Mouse (Mus musculus) limb, embryonic 15.5 days (tissue): ENCODE measurements at regions not wholly inside any gene's neighbourhood (a gene's known extent, or its start where the extent isn't known, plus 50 kb on each side); places are given as distances from the start of the nearest gene placed in this dataset.

Source experiments
- ATAC-seq: fragments of 200-750 bp; cut with Nextera tagmentation; 2 replicates; pipeline ENCODE4 v1.8.0; 2017; ENCODE audit warnings: low read depth, moderate TSS enrichment; ENCODE audit not compliant: insufficient number of reproducible peaks, low FRiP score, low TSS enrichment
- H3K27ac ChIP-seq: fragments of 300-500 bp; sonication (generic); 2 replicates; pipeline ENCODE4 v1.5.1; 2015; ENCODE audit warnings: moderate library complexity, mild to moderate bottlenecking, inconsistent platforms
- H3K27me3 ChIP-seq: fragments of 300-500 bp; sonication (generic); 2 replicates; pipeline ENCODE4 v1.6.1; 2015; ENCODE audit warnings: inconsistent platforms
- H3K36me3 ChIP-seq: fragments of 300-500 bp; sonication (generic); 2 replicates; pipeline ENCODE4 v1.6.1; 2015; ENCODE audit warnings: inconsistent platforms
- H3K4me1 ChIP-seq: fragments of 300-500 bp; sonication (generic); 2 replicates; pipeline ENCODE4 v1.6.1; 2015; ENCODE audit warnings: inconsistent platforms
- H3K4me2 ChIP-seq: fragments of 300-500 bp; sonication (generic); 2 replicates; pipeline ENCODE4 v1.6.1; 2015; ENCODE audit warnings: mild to moderate bottlenecking, inconsistent platforms
- H3K4me3 ChIP-seq: fragments of 300-500 bp; sonication (generic); 2 replicates; pipeline ENCODE4 v1.5.1; 2015; ENCODE audit warnings: mild to moderate bottlenecking, inconsistent platforms
- H3K9ac ChIP-seq: fragments of 300-500 bp; sonication (generic); 2 replicates; pipeline ENCODE4 v1.6.1; 2015; ENCODE audit warnings: inconsistent platforms
- H3K9me3 ChIP-seq: fragments of 300-500 bp; sonication (generic); 2 replicates; pipeline ENCODE4 v1.6.1; 2016; ENCODE audit warnings: inconsistent platforms
- WGBS: fragments of 180-500 bp; shearing (Covaris S2); methylation state at CpG from one replicate; pipeline ENCODE4 v1.1.7; 2015; 5-methylcytosine and 5-hydroxymethylcytosine counted together

DNA sequence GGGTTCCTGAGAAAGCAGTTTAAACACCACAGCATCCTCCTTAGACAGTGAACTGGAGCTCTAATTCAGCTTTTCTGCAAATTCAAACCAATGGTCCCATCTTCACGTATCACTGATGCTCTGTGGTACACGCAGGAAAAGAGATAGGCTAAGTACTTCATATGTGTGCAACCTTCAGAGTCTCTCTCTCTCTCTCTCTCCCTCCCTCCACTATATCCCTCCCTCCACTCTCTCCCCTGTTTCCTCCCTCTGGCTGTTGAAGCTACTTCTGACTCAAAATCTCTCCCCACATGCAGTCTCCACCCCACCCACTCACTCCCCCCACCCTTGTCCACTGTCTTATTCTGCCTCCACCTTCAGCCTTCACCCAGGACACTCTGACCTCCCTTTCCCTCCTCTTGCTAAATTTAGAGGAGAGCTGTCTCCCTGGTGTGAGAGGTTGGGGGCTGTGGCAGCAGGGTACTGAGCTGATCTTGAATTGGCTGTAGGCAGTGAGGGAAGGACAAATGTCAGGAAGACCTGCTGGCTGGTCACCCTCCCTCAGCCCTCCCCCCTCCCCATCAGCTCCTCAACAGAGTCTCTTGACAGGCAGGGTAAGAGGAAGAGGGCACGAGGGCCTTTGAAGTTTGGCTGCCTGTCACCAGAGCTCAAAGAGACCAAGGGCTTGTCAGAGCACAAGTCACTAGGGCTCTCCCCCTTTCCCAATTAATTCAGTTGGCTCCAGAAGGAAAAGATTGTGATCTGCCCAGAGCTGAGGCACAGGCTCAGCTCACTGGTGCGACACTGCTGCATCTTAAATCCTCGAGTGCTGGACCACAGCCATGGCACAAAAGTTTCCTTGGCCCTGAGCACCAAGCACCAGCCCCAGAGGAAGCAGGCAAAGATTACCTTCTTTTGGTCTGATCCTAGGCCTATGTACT, 227.9 kb upstream of the Apob start:
- H3K27ac ChIP-seq, result no peak overlapping the region
- H3K27me3 ChIP-seq, result no peaks in the 10 kb centered on the region
- H3K9ac ChIP-seq, result no peak overlapping the region
- 35% methylated on average over 5 of the region's 5 CpGs for WGBS
- H3K4me1 ChIP-seq, result peaks cover 2% of the 10 kb centered on the region; the same call in 1 of the 2 replicates
- H3K4me3 ChIP-seq, result no peak overlapping the region
- no peaks in the 10 kb centered on the region for H3K36me3 ChIP-seq
- H3K4me2 ChIP-seq, result no peak overlapping the region
- ATAC-seq, result no peak
- H3K9me3 ChIP-seq, result no peaks in the 10 kb centered on the region

DNA sequence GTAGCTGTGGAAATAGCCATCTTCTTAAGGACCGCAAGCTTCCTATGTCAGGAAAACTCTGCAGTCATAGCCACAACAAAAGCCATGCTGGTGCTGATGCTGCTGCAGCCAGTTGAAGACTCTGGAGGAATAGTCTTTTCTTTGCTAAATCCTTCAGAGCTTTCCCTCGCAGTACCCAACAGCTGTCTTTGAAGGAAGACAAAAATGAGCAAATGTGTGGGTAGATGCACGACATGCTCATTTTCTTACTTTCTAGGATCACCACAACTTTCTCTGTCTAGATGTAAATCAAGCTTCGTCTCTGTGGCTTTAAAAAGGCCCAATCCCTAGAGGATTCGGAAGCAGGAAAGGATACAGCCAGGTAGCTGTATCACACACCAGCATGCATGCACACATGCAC, 222.6 kb upstream of the Apob start:
- ATAC-seq, result no peak

DNA sequence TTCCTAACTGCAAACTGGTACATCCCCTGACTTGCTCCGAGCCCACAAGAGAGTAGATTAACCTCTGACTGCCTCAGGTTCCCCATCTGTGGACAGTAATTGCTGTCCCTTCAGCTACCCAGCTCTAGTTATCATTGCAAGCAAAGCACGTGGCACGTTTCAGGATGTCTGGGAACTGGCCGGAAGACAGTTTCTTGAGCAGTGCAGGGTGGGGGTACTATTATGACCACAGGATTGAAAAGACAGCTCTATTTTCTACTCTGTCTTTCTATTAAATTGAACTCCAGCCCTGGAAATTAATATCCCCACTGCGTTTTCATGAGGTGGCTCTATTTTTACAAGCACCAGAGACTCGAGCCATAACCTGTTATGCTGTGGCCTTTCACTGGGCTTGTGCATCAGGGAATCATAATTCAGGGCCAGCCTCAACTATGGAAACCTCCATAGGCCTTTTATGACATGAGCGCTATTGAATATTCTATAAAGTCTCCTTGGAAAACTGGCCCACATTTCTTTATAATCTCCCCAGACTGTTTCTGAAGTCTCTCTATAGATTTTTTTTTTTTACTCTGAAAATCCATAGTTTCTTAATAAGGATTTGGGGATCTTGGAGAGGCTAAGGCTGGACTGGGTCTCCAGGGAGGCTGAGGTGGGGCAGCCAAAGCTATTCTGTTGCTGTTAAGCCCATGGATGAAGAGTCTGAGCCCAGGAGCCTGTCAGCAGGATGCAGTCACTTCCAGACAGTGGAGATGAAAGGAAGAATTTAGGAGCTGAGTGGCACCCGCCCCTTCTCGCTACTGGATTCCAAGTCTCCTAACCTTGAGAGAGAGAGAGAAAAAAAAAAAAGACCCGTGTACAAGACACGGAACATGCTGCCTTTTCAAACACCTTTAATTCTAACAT, 212.4 kb upstream of the Apob start:
- Histone ChIP-seq H3K4me1 (no peaks in the 10 kb centered on the region), H3K27ac (no peak overlapping the region), H3K36me3 (no peaks in the 10 kb centered on the region), H3K4me3 (no peak overlapping the region), H3K27me3 (no peaks in the 10 kb centered on the region), H3K9me3 (no peaks in the 10 kb centered on the region), H3K4me2 (no peak overlapping the region), H3K9ac (no peak overlapping the region)
- WGBS, result 40% methylated on average over 11 of the region's 11 CpGs
- no peak for ATAC-seq

More for the DNA sequence above, 222.6 kb upstream of the Apob start:
- WGBS, result 83% methylated on average over 5 of the region's 5 CpGs
- H3K27ac ChIP-seq, result no peak overlapping the region
- H3K4me3 ChIP-seq, result no peak overlapping the region
- no peak overlapping the region for H3K9ac ChIP-seq
- H3K27me3 ChIP-seq, result no peaks in the 10 kb centered on the region
- H3K9me3 ChIP-seq, result no peaks in the 10 kb centered on the region
- H3K4me1 ChIP-seq, result peaks cover 7% of the 10 kb centered on the region; the same call in 1 of the 2 replicates
- no peaks in the 10 kb centered on the region for H3K36me3 ChIP-seq
- no peak overlapping the region for H3K4me2 ChIP-seq

DNA sequence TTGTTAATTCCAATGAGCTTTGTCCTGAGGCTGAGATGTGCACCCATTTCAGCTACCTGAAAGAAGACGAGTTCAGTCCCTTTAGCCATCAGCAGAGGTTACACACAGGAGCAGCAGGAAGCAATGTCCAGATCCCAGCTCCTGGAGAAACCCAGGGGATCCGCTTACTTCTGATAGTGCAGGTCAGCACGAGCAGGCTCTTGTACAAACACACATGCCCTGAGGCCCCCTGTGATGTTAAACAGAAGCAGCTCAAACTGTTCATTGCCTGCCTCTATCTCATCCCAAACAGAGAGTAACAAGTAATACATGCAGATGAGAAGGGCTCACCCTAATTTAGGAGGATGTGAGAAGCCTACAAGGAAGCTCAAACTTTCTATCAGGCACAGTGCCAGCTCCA, 203.3 kb upstream of the Apob start:
- Histone ChIP-seq H3K27me3 (no peaks in the 10 kb centered on the region), H3K4me1 (no peaks in the 10 kb centered on the region), H3K9me3 (no peaks in the 10 kb centered on the region), H3K4me3 (no peak overlapping the region), H3K9ac (no peak overlapping the region), H3K27ac (no peak overlapping the region), H3K36me3 (no peaks in the 10 kb centered on the region), H3K4me2 (no peak overlapping the region)
- no peak for ATAC-seq
- 52% methylated on average over 3 of the region's 3 CpGs for WGBS

GRCm38 (mm10) chr12:7776335-7776734, 201.1 kb upstream of the Apob start:
- H3K4me2 ChIP-seq, result no peak overlapping the region
- WGBS, result 80% methylated on average over 3 of the region's 3 CpGs
- no peaks in the 10 kb centered on the region for H3K4me1 ChIP-seq
- H3K27ac ChIP-seq, result no peak overlapping the region
- no peak overlapping the region for H3K4me3 ChIP-seq
- no peak for ATAC-seq
- no peaks in the 10 kb centered on the region for H3K9me3 ChIP-seq
- H3K9ac ChIP-seq, result no peak overlapping the region
- no peaks in the 10 kb centered on the region for H3K36me3 ChIP-seq
- H3K27me3 ChIP-seq, result no peaks in the 10 kb centered on the region

DNA sequence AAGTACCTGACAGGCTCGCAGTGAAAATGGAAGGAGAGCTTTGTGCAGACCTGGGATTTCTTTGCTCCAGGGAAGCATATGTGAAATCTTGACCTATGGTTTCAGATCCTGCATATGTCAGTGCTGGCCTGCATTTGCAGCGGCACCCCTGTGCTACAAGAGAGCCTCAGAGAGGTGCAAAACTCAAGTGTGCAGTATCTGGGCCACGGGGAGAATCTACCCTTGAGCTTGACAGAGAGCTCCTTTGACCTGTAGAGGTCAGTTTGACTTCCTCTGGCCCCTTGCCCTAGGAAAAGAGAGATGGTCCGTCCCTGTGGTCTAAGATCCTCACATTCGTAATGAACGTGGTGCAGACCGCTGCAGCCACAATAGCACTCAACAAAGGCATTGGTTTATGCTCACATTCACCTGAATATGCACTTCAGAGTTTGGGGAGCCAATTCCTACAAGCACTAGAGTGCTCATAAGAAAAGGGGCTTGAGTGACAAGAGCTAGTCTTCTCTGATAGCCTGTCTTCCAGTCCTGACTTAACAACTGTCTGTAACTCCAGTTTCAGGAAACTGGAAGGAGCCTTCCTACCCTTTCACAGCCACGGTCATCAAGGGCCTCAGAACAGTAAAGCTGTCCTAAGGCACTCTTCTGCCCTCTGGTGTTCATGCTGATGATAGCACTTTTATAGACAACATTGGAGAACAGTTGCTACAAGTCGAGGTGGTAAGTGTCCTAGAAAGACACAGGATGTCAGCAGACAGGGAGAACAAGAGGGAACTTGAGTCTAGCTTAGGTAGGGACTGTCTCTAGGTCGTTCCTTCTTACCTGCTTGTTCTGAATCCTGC, 200.0 kb upstream of the Apob start:
- H3K4me1 ChIP-seq, result no peaks in the 10 kb centered on the region
- H3K27ac ChIP-seq, result no peak overlapping the region
- no peak overlapping the region for H3K4me3 ChIP-seq
- 58% methylated on average over 10 of the region's 10 CpGs for WGBS
- H3K4me2 ChIP-seq, result no peak overlapping the region
- ATAC-seq, result no peak
- H3K36me3 ChIP-seq, result no peaks in the 10 kb centered on the region
- H3K9ac ChIP-seq, result no peak overlapping the region
- no peaks in the 10 kb centered on the region for H3K9me3 ChIP-seq
- H3K27me3 ChIP-seq, result no peaks in the 10 kb centered on the region

GRCm38 (mm10) chr12:7778056-7778440, 199.4 kb upstream of the Apob start:
- no peaks in the 10 kb centered on the region for H3K9me3 ChIP-seq

GRCm38 (mm10) chr12:7816616-7817015, 160.8 kb upstream of the Apob start:
- Histone ChIP-seq H3K4me2 (no peak overlapping the region), H3K9ac (no peak overlapping the region), H3K4me3 (no peak overlapping the region), H3K36me3 (no peaks in the 10 kb centered on the region), H3K27me3 (no peaks in the 10 kb centered on the region), H3K27ac (no peak overlapping the region), H3K9me3 (no peaks in the 10 kb centered on the region), H3K4me1 (no peaks in the 10 kb centered on the region)
- 62% methylated on average over 5 of the region's 5 CpGs for WGBS
- ATAC-seq, result no peak

More at GRCm38 (mm10) chr12:7778056-7778440, 199.4 kb upstream of the Apob start:
- Histone ChIP-seq H3K4me1 (no peaks in the 10 kb centered on the region), H3K4me2 (no peak overlapping the region), H3K27me3 (no peaks in the 10 kb centered on the region), H3K27ac (no peak overlapping the region), H3K9ac (no peak overlapping the region), H3K36me3 (no peaks in the 10 kb centered on the region), H3K4me3 (no peak overlapping the region)
- 44% methylated on average over 6 of the region's 6 CpGs for whole genome bisulfite sequencing
- ATAC-seq, result no peak

DNA sequence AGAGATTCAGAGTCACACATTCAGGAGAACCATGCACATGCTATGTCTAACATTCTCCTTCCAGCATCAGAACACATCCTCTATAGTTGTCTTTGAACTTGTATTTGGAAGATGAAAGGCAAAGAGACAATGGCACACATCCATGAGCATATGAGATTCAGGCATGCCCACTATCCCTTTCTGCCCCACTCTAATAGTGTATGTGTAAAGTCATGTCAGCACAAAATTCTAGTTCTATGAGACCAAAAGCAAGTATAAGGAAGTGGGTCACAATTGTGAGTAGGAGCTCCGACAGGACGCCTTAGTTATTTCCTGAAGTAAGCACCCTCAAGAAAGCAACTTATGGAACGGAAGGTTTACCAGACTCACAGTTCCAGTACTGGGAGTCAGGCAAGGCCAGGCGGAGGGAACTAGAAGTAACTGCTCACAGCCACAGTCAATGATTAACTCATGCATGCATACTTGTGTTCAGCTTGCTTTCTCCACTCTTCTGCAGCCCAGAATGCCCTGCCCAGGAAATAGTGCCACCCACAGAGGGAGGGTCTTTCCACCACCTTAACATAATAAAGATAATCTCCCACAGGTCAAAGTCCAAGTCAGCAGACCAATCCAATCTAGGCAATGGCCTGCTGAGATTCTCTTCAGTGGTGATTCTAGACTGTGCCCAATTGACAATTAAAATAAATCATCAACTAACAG, 157.3 kb upstream of the Apob start:
- Histone ChIP-seq H3K4me3 (no peak overlapping the region), H3K9me3 (no peaks in the 10 kb centered on the region), H3K27ac (no peak overlapping the region), H3K36me3 (no peaks in the 10 kb centered on the region), H3K4me2 (no peak overlapping the region), H3K4me1 (no peaks in the 10 kb centered on the region), H3K9ac (no peak overlapping the region), H3K27me3 (no peaks in the 10 kb centered on the region)
- WGBS, result 87% methylated on average over 4 of the region's 4 CpGs
- ATAC-seq, result no peak

DNA sequence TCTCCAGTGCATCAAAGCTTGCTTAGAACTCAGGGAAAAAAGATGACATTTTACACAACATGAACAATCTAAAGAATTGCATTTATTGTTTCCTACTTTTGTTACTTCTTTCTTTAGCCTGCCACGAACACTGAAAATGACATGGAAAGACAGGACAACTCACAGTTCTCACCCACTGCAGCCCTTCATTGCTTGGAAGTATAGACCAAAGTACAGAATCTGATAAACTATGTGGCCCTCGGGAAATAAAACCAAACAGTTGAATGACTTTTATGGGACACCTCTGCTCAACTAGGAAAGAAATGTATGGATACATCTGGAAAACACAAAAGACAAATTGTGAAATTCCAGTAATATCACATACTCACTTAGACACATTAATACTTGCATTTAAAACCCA, 156.7 kb upstream of the Apob start:
- H3K4me3 ChIP-seq, result no peak overlapping the region
- H3K4me1 ChIP-seq, result no peaks in the 10 kb centered on the region
- H3K36me3 ChIP-seq, result no peaks in the 10 kb centered on the region
- 87% methylated on average over 2 of the region's 2 CpGs for WGBS
- no peak overlapping the region for H3K27ac ChIP-seq
- H3K9me3 ChIP-seq, result no peaks in the 10 kb centered on the region
- ATAC-seq, result no peak
- no peak overlapping the region for H3K4me2 ChIP-seq
- H3K9ac ChIP-seq, result no peak overlapping the region
- no peaks in the 10 kb centered on the region for H3K27me3 ChIP-seq

- Histone ChIP-seq H3K36me3 (no peaks in the 10 kb centered on the region), H3K4me1 (no peaks in the 10 kb centered on the region), H3K27me3 (no peaks in the 10 kb centered on the region), H3K4me3 (no peak overlapping the region), H3K9ac (no peak overlapping the region), H3K9me3 (no peaks in the 10 kb centered on the region), H3K4me2 (no peak overlapping the region), H3K27ac (no peak overlapping the region)
- ATAC-seq, result no peak
- 42% methylated on average over 3 of the region's 3 CpGs for WGBS
These were observed 141.7 kb upstream of the Apob start for GRCm38 (mm10) chr12:7835731-7836130.
